ENCODE assay signal across 8 mouse cellular contexts in genomic region chr2:166792355-166792754, GRCm38 (mm10). TPM values are rescaled to one million over a fixed set of nuclear protein-coding genes. Genes with fewer than 3 reads are reported as not detected.
A peak's percentile ranks its signal among the peaks of the same experiment; 100 is the strongest.
DNase-seq lines count a peak whose midpoint lies in the region; ATAC-seq and TF ChIP-seq lines count a peak whose summit lies in the region.

Gene Trp53rkb (plus strand): TSS chr2:166792531.

- no peak for TF ChIP-seq RAD21 in CH12.LX (IDR thresholded peaks at IDR 0.05; ENCODE audit: low read depth, low read length)

- no peaks in the 10 kb centered on the region for H3K9me3 ChIP-seq in heart, embryonic 11.5 days (replicated peaks; ENCODE audit: control insufficient read depth, low read length)
- peaks cover 2% of the 10 kb centered on the region for H3K9me3 ChIP-seq in CH12.LX (replicated peaks; ENCODE audit: low read length)
- no peaks in the 10 kb centered on the region for H3K9me3 ChIP-seq in forebrain, embryonic 10.5 days
- H3K9me3 ChIP-seq in liver, embryonic 13.5 days (replicated peaks): no peaks in the 10 kb centered on the region

- H3K4me2 ChIP-seq in heart, embryonic 11.5 days: peak within 1 kb of the TSS; percentile 73
- H3K4me2 ChIP-seq in CH12.LX (ENCODE audit: insufficient read depth, low read depth, poor library complexity, severe bottlenecking): peak within 1 kb of the TSS; percentile 66; the same call in 1 of the 2 replicates
- peak within 1 kb of the TSS; percentile 88 for H3K4me2 ChIP-seq in liver, embryonic 13.5 days

- H3K36me3 ChIP-seq in heart, embryonic 11.5 days (ENCODE audit: control insufficient read depth, insufficient read depth, low read length): 0 out of 2 replicates have a peak, but pooled peaks cover 3% of the 10 kb centered on the region
- H3K36me3 ChIP-seq in CH12.LX (replicated peaks in 1 of 2; ENCODE audit: control insufficient read depth in 1 of 2, insufficient read depth in 1 of 2, low read length in 1 of 2): peaks cover 13 to 16% of the 10 kb centered on the region in 2 experiments
- peaks cover 19% of the 10 kb centered on the region for H3K36me3 ChIP-seq in forebrain, embryonic 10.5 days (replicated peaks)
- peaks cover 13% of the 10 kb centered on the region for H3K36me3 ChIP-seq in liver, embryonic 13.5 days

- 77% methylated on average over 5 of the region's 5 CpGs for WGBS in heart, embryonic 11.5 days (ENCODE audit: insufficient replicate concordance)
- WGBS in forebrain, embryonic 10.5 days: 67% methylated on average over 5 of the region's 5 CpGs
- WGBS in liver, embryonic 13.5 days (ENCODE audit: insufficient replicate concordance): 71% methylated on average over 5 of the region's 5 CpGs

- peak within 1 kb of the TSS; percentile 82 for H3K9ac ChIP-seq in heart, embryonic 11.5 days (ENCODE audit: low read depth, low read length)
- H3K9ac ChIP-seq in CH12.LX (ENCODE audit: insufficient read depth, low read depth): peak within 1 kb of the TSS; percentile 84
- H3K9ac ChIP-seq in liver, embryonic 13.5 days: peak within 1 kb of the TSS; percentile 85

- DNase-seq in heart, adult 11 months: no peak
- DNase-seq in CH12.LX (ENCODE audit: extremely low read depth): no peak
- no peak for DNase-seq in forebrain, embryonic 10.5 days (ENCODE audit: extremely low spot score, low spot score)
- no peak for DNase-seq in liver, embryonic 13.5 days
- DNase-seq in urinary bladder, postnatal 36 days (ENCODE audit: low spot score in 2 of 2): no peak
- no peak for DNase-seq in c-Kit-positive CD71-positive TER-119-positive erythroid progenitor cells, embryonic 14.5 days (ENCODE audit: low spot score)

- peak within 1 kb of the TSS; percentile 23; the same call in 1 of the 2 replicates for H3K27ac ChIP-seq in heart, embryonic 11.5 days (ENCODE audit: low read depth, low read length)
- H3K27ac ChIP-seq in CH12.LX (ENCODE audit: insufficient read depth, low read depth): no peak within 1 kb of the TSS
- peak within 1 kb of the TSS; percentile 88 for H3K27ac ChIP-seq in forebrain, embryonic 10.5 days
- peak within 1 kb of the TSS; percentile 66 for H3K27ac ChIP-seq in liver, embryonic 13.5 days

- ATAC-seq in heart, embryonic 11.5 days (replicated peaks; ENCODE audit: insufficient number of reproducible peaks, low FRiP score, low TSS enrichment): no peak
- no peak for ATAC-seq in liver, embryonic 13.5 days (ENCODE audit: low read depth)
- ATAC-seq in inflammation-experienced regulatory T-cells, adult 6 months: no peak

- peaks cover 4% of the 10 kb centered on the region for H3K4me1 ChIP-seq in heart, embryonic 11.5 days (ENCODE audit: control insufficient read depth, insufficient read depth, low read length)
- H3K4me1 ChIP-seq in CH12.LX (ENCODE audit: control insufficient read depth in 1 of 2, insufficient read depth in 2 of 2): peaks cover 2 to 25% of the 10 kb centered on the region in 2 experiments; a peak in 2 of 4 replicates
- peaks cover 28% of the 10 kb centered on the region for H3K4me1 ChIP-seq in forebrain, embryonic 10.5 days
- H3K4me1 ChIP-seq in liver, embryonic 13.5 days (replicated peaks): peaks cover 17% of the 10 kb centered on the region

- TF ChIP-seq EP300 in CH12.LX (IDR thresholded peaks at IDR 0.05; ENCODE audit: low read length): no peak

- H3K27me3 ChIP-seq in heart, embryonic 11.5 days (ENCODE audit: control insufficient read depth, insufficient read depth, low read length): no peaks in the 10 kb centered on the region
- peaks cover 6% of the 10 kb centered on the region for H3K27me3 ChIP-seq in CH12.LX (replicated peaks)
- no peaks in the 10 kb centered on the region for H3K27me3 ChIP-seq in forebrain, embryonic 10.5 days (ENCODE audit: poor library complexity, severe bottlenecking)
- no peaks in the 10 kb centered on the region for H3K27me3 ChIP-seq in liver, embryonic 13.5 days

- dilution Hi-C loops in CH12.LX (cut with MboI; ENCODE audit: extremely low pct_ligation_motif_present, extremely low pct_unique_long_range_greater_than_20kb, low sequenced_read_pairs): no loop called here

- TF ChIP-seq POLR2A in CH12.LX (IDR thresholded peaks at IDR 0.05; ENCODE audit: low read depth, low read length): no peak

- in situ Hi-C loops in CH12.LX (cut with MboI; ENCODE audit: low pct_ligation_motif_present, low pct_unique_long_range_greater_than_20kb, low sequenced_read_pairs): loop anchor here (25.0 kb wide), 1 partner anchor 705 kb away; no protein-coding TSS in a partner anchor

- no peak for TF ChIP-seq CTCF in CH12.LX (conservative IDR thresholded peaks at IDR 0.05 in 1 of 2, IDR thresholded peaks at IDR 0.05 in 1 of 2; ENCODE audit: low read depth in 2 of 2, low read length in 2 of 2)

- H3K79me2 ChIP-seq in CH12.LX (replicated peaks; ENCODE audit: control insufficient read depth, extremely low read depth, insufficient read depth, poor library complexity, severe bottlenecking): peaks cover 11% of the 10 kb centered on the region

- H3K4me3 ChIP-seq in heart, embryonic 11.5 days (ENCODE audit: low read depth, low read length): peak within 1 kb of the TSS; percentile 76
- H3K4me3 ChIP-seq in CH12.LX (replicated peaks in 1 of 3; ENCODE audit: low read depth in 2 of 3, low read length in 2 of 3, poor library complexity in 1 of 3): peak within 1 kb of the TSS; percentile 79 to 89 (median 87)
- H3K4me3 ChIP-seq in forebrain, embryonic 10.5 days: peak within 1 kb of the TSS; percentile 79
- H3K4me3 ChIP-seq in liver, embryonic 13.5 days (replicated peaks): peak within 1 kb of the TSS; percentile 79

TF ChIP-seq in CH12.LX, 34 proteins besides CTCF, POLR2A, EP300 and RAD21:
- no peak for TF ChIP-seq ETS1 (conservative IDR thresholded peaks at IDR 0.05; ENCODE audit: low read depth, low read length)
- TF ChIP-seq ZKSCAN1 (IDR thresholded peaks at IDR 0.05; ENCODE audit: borderline replicate concordance, low read depth, low read length): no peak
- no peak for TF ChIP-seq NELFE (IDR thresholded peaks at IDR 0.05; ENCODE audit: low read depth, low read length)
- TF ChIP-seq CHD1 (IDR thresholded peaks at IDR 0.05; ENCODE audit: low read depth, low read length): no peak
- TF ChIP-seq JUN (IDR thresholded peaks at IDR 0.05; ENCODE audit: insufficient read depth, low read depth, low read length): no peak
- no peak for TF ChIP-seq MYC (IDR thresholded peaks at IDR 0.05; ENCODE audit: low read depth, low read length)

RNA-seq across cellular contexts. Expression of gene Trp53rkb, which starts in this region (rescaled TPM):
- polyA plus RNA-seq in heart, embryonic 11.5 days (2014; fragmentation: Nextera tagmentation; extraction: Ambion mirVana): 6.6 and 7.9 TPM in 2 replicates
- 6.0 and 7.1 TPM in 2 replicates for total RNA-seq in CH12.LX (2012; rRNA removed)
- total RNA-seq in CH12.LX (2014; rRNA removed): 7.0 and 8.8 TPM in 2 replicates
- polyA plus RNA-seq in CH12.LX (2012; ENCODE audit: insufficient read length, low read depth): 7.8 and 9.1 TPM in 2 replicates
- 10.4 and 11.1 TPM in 2 replicates for polyA plus RNA-seq in forebrain, embryonic 10.5 days (2016; fragmentation: Nextera tagmentation; extraction: Ambion mirVana)
- 3.8 and 4.5 TPM in 2 replicates for polyA plus RNA-seq in liver, embryonic 13.5 days (2015; fragmentation: Nextera tagmentation; extraction: Ambion mirVana)
- polyA plus RNA-seq in inflammation-experienced regulatory T-cells, adult 6 months (2017; shearing (Covaris generic)): under 1 TPM; 0.11 to 0.83 (median 0.44) TPM
